Mouse (Mus musculus) heart, embryonic 13.5 days (tissue): ENCODE measurements around the gene Tnfrsf1b. TPM values are rescaled to one million over a fixed set of nuclear protein-coding genes. Genes with fewer than 3 reads are reported as not detected.

ENCODE experiments used
- ATAC-seq: fragments of 200-750 bp; cut with Nextera tagmentation; 2 replicates; pipeline ENCODE4 v1.8.0; 2017; ENCODE audit warnings: moderate TSS enrichment; ENCODE audit not compliant: insufficient number of reproducible peaks, low FRiP score, low TSS enrichment; ENCODE audit errors: extremely low read depth
- H3K27ac ChIP-seq: fragments of 300-500 bp; sonication (generic); replicated peaks from 2 replicates; pipeline ENCODE4 v1.5.1; 2015; ENCODE audit warnings: moderate library complexity, mild to moderate bottlenecking, inconsistent platforms
- H3K27me3 ChIP-seq: fragments of 300-500 bp; sonication (generic); replicated peaks from 2 replicates; pipeline ENCODE4 v1.6.1; 2015; ENCODE audit warnings: mild to moderate bottlenecking, inconsistent platforms
- H3K36me3 ChIP-seq: fragments of 300-500 bp; sonication (generic); 2 replicates; pipeline ENCODE4 v1.6.1; 2015; ENCODE audit warnings: mild to moderate bottlenecking, inconsistent platforms
- H3K4me1 ChIP-seq: fragments of 300-500 bp; sonication (generic); 2 replicates; pipeline ENCODE4 v1.6.1; 2015; ENCODE audit warnings: inconsistent platforms
- H3K4me2 ChIP-seq: fragments of 300-500 bp; sonication (generic); 2 replicates; pipeline ENCODE4 v1.6.1; 2015; ENCODE audit warnings: inconsistent platforms, mild to moderate bottlenecking, moderate library complexity
- H3K4me3 ChIP-seq: fragments of 300-500 bp; sonication (generic); 2 replicates; pipeline ENCODE4 v1.5.1; 2015; ENCODE audit warnings: moderate library complexity, mild to moderate bottlenecking, inconsistent platforms
- H3K9ac ChIP-seq: fragments of 300-500 bp; sonication (generic); 2 replicates; pipeline ENCODE4 v1.6.1; 2015; ENCODE audit warnings: inconsistent platforms, mild to moderate bottlenecking, moderate library complexity
- H3K9me3 ChIP-seq: fragments of 300-500 bp; sonication (generic); 2 replicates; pipeline ENCODE4 v1.6.1; 2016; ENCODE audit warnings: inconsistent platforms
- WGBS: fragments of 180-500 bp; shearing (Covaris S2); methylation state at CpG from one replicate; pipeline ENCODE4 v1.1.7; 2015; ENCODE audit warnings: mixed read lengths; 5-methylcytosine and 5-hydroxymethylcytosine counted together
- polyA plus RNA-seq: library from polyadenylated mRNA; unstranded; fragments of >200 nt; fragmentation: Nextera tagmentation; extraction: Ambion mirVana; gene quantifications from 2 replicates; pipeline ENCODE4 v1.2.1, GENCODE M21; 2015

Gene Tnfrsf1b
- polyA plus RNA-seq, 1 experiment from 2014 or later: 2.7 TPM

DNA sequence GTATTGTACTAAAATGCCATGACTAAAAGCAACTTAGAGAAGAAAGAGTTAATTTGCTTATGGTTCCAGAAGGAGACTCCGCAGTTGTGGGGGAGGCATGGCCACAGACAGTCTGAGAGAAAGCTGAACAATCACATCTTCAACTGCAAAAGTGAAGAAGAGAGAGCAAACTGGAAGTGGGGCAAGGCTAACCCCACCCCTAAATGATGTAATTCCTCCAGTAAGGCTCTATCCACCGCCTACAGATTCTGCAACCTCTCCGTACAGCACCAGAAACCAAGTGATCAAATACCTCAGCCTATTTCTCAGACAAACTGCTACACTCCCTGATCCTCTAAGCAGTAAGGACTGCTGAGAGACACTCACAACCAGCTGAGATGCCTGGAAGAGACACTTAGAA lies 45.2 kb downstream of the Tnfrsf1b start:
- Histone ChIP-seq H3K4me2 (no peak overlapping the region), H3K4me3 (no peak overlapping the region), H3K9ac (no peak overlapping the region), H3K27ac (no peak overlapping the region; the same call in 1 of the 2 replicates), H3K27me3 (no peaks in the 10 kb centered on the region), H3K9me3 (no peaks in the 10 kb centered on the region), H3K4me1 (peaks cover 17% of the 10 kb centered on the region), H3K36me3 (no peaks in the 10 kb centered on the region)
- ATAC-seq: no peak
- WGBS: 56% methylated on average over 3 of the region's 3 CpGs

DNA sequence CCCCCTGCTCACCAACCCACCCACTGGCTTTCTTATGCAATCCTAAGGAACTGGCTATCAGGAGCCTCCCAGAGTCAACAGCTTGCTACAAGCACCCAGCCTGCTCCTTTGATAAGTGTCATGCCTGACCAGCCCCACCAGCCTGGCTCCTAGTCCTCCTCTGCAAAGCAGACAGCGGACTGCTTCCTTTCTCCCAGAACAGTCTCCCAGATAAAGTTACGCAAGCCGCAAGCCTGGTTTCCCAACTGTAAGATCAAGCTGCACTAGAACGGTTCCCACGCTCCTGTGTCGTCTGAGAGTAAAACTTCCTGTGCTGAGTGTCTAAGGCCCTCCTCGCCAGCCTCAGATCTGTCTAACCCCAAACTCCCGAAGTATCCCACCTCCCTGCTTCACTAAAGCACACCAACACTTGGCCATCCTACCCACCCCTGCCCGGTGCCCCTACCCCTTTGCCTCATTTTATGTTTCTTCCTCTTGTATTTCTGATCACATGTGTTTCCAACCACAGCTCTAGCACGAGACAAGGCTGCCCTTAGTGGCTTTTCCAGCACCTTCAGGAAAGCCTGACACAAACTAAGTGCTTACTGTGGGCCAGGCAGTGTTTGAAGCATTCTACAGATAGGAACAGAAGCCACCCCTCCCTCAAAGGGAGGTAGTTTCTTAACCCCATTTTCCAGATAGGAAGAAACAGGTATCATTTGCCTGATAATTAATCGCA lies 46.5 kb downstream of the Tnfrsf1b start:
- peak overlapping the region; percentile 4; the same call in 1 of the 2 replicates for H3K9ac ChIP-seq
- 17% methylated on average over 11 of the region's 11 CpGs for WGBS
- peak overlapping the region; percentile 66 for H3K27ac ChIP-seq
- ATAC-seq: no peak
- H3K4me1 ChIP-seq: peaks cover 18% of the 10 kb centered on the region
- no peaks in the 10 kb centered on the region for H3K27me3 ChIP-seq
- no peaks in the 10 kb centered on the region for H3K9me3 ChIP-seq
- H3K36me3 ChIP-seq: no peaks in the 10 kb centered on the region
- H3K4me3 ChIP-seq: no peak overlapping the region
- peak overlapping the region; percentile 40 for H3K4me2 ChIP-seq

DNA sequence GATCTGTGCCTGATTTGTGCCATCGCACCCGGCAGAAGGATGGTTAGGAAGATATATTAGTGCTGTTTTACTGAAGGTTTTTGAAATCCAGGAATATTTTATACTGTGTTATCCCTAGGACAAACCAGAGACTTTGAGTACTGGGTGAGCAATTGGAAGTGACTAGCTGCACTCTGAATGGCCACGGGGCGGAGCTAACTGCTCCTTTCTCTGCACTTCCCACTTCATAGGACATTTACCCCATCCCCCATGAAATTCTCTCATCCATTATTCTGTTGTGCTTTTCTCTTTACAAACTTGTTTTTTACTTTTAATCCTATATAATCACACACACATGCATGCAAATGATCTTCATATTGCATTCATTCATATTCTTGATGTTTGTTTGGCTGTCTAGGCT lies 50.1 kb downstream of the Tnfrsf1b start:
- Histone ChIP-seq H3K4me2 (no peak overlapping the region), H3K36me3 (no peaks in the 10 kb centered on the region), H3K4me1 (peaks cover 39% of the 10 kb centered on the region), H3K9ac (no peak overlapping the region), H3K9me3 (no peaks in the 10 kb centered on the region), H3K27ac (no peak overlapping the region), H3K27me3 (no peaks in the 10 kb centered on the region), H3K4me3 (no peak overlapping the region)
- WGBS: 79% methylated on average over 4 of the region's 4 CpGs
- ATAC-seq: no peak

DNA sequence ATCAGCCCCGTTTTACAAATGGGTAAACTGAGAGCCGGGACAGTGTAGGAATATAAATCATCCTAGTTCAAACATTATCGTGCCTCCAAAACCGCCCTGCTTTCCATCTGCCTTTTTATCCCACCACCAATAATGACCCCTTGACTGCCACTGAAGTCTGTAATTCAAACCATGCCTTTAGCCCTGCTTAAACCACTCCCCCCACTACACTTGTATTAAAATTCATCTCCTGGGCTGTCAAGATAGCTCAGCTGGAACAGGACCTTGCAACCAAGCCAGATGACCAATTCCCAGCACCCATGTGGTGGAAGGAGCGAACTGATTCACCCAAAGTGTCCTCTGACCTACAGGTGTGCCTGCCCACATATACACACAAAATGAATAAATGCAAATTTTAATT lies 51.5 kb downstream of the Tnfrsf1b start:
- 18% methylated on average over 5 of the region's 5 CpGs for WGBS
- Histone ChIP-seq H3K4me2 (peak overlapping the region; percentile 29), H3K9me3 (no peaks in the 10 kb centered on the region), H3K27me3 (no peaks in the 10 kb centered on the region), H3K9ac (peak overlapping the region; percentile 13; the same call in 1 of the 2 replicates), H3K27ac (no peak overlapping the region), H3K4me1 (peaks cover 31% of the 10 kb centered on the region), H3K36me3 (peaks cover 10% of the 10 kb centered on the region), H3K4me3 (peak overlapping the region; percentile 99)
- no peak for ATAC-seq

DNA sequence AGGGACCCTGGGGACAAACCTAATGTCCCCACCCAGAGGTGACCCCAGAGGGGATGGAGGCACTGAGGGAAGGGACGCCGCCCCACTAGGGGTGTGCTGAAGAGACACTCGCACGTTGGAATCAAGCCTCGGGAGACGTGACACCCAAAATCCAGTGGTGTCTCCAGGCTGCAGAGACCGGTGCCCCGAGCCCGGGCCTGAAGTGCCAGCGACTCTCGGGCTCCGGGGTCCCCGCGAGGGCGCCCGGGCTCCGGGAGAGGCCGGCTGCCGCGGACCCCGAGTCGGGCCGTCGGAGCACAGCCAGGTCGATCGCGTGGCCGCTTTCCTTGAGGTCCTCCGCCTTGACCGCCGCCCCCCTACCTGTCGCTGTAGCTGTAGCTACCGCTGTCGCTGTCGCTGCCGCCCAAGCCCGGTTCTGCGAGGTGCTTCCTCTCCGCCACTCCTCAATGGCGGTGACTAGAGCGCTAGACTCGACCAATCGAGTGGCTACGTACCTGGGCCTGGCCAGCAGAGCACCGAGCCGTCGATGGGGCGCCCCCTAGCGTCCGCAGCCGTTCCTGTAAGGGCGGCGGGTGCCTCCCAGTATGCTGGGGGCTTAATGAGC lies 52.0 kb downstream of the Tnfrsf1b start, which contains the start of gene Vps13d:
Vps13d (minus strand) TSS at position 447 of the 604 bp plus-strand sequence.
- Histone ChIP-seq H3K9me3 (no peaks in the 10 kb centered on the region), H3K27me3 (no peaks in the 10 kb centered on the region), H3K4me1 (peaks cover 27% of the 10 kb centered on the region), H3K4me3 (peak within 1 kb of the TSS; percentile 99), H3K36me3 (peaks cover 15% of the 10 kb centered on the region), H3K4me2 (peak within 1 kb of the TSS; percentile 88), H3K27ac (peak within 1 kb of the TSS; percentile 95), H3K9ac (peak within 1 kb of the TSS; percentile 95)
- peak; percentile 75 for ATAC-seq
- WGBS: under 1% methylated on average over 51 of the region's 53 CpGs

DNA sequence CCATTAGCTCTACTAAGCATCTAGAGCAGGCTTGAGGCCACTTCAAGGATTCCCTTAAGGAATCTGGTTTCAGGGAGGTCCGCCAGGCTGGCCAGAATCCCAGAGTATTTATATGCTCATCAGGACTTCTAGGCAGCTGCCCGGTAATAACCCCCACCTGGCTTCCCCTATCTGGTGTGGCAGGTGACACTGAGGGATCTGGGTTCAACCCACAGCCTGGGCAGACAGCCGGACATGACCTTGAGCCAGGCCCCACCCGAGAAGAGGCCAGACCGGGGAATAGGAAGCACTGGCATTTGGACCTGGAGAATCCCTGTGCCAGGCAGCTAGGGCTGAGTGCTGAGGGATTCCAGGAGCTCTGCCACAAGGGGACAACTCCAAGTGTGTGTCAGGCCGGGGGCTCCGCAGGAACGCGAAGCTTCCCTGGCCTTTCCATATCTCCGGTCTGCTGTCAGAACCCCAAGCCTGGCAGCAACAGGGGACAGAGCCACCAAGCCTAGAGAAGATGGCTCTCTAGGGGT lies 52.6 kb downstream of the Tnfrsf1b start:
- Histone ChIP-seq H3K27me3 (no peaks in the 10 kb centered on the region), H3K9me3 (no peaks in the 10 kb centered on the region), H3K27ac (peak overlapping the region; percentile 95), H3K4me3 (peak overlapping the region; percentile 99), H3K36me3 (peaks cover 21% of the 10 kb centered on the region), H3K4me1 (peaks cover 22% of the 10 kb centered on the region), H3K4me2 (peak overlapping the region; percentile 88), H3K9ac (peak overlapping the region; percentile 95)
- under 1% methylated on average over 10 of the region's 10 CpGs for WGBS
- peak; percentile 20; the same call in 1 of the 2 replicates for ATAC-seq

GRCm38 (mm10) chr4:145193406-145193805 lies 53.3 kb downstream of the Tnfrsf1b start:
- peak overlapping the region; percentile 95 for H3K27ac ChIP-seq
- peak overlapping the region; percentile 88 for H3K4me2 ChIP-seq
- H3K36me3 ChIP-seq: peaks cover 26% of the 10 kb centered on the region
- H3K4me1 ChIP-seq: peaks cover 22% of the 10 kb centered on the region
- WGBS: 39% methylated on average over 3 of the region's 3 CpGs
- H3K4me3 ChIP-seq: peak overlapping the region; percentile 99
- H3K27me3 ChIP-seq: no peaks in the 10 kb centered on the region
- H3K9me3 ChIP-seq: no peaks in the 10 kb centered on the region
- peak overlapping the region; percentile 95 for H3K9ac ChIP-seq
- no peak for ATAC-seq

- H3K9me3 ChIP-seq: no peaks in the 10 kb centered on the region
- H3K4me3 ChIP-seq: no peak overlapping the region
- H3K36me3 ChIP-seq: peaks cover 33% of the 10 kb centered on the region
- H3K27me3 ChIP-seq: no peaks in the 10 kb centered on the region
- H3K4me1 ChIP-seq: peaks cover 22% of the 10 kb centered on the region
- H3K4me2 ChIP-seq: peak overlapping the region; percentile 88
- H3K27ac ChIP-seq: no peak overlapping the region
- H3K9ac ChIP-seq: peak overlapping the region; percentile 95; the same call in 1 of the 2 replicates
- no peak for ATAC-seq
Measured at GRCm38 (mm10) chr4:145192686-145193085, 54.0 kb downstream of the Tnfrsf1b start.

DNA sequence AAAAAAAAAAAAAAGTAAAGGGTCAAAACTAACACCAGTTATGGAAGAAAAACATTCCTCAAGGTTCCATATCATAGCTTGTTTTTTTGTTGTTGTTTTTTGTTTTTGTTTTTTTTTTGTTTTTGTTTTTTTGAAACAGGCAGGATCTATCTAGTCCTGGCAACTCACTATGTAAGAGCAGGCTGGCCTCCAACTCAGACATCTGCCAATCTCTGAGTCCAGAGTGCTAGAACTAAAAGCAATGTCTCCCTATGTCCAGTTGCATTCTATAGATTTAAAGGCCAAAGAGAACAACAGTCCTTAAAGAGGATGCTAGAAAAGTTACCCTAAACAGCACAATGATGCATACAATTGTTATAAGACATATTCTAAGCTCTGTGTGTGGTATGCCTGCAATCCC lies 58.1 kb downstream of the Tnfrsf1b start:
- Histone ChIP-seq H3K36me3 (peaks cover 70% of the 10 kb centered on the region), H3K4me1 (peaks cover 21% of the 10 kb centered on the region), H3K27me3 (no peaks in the 10 kb centered on the region), H3K9me3 (no peaks in the 10 kb centered on the region), H3K27ac (no peak overlapping the region), H3K9ac (no peak overlapping the region), H3K4me3 (no peak overlapping the region), H3K4me2 (no peak overlapping the region)
- ATAC-seq: no peak

GRCm38 (mm10) chr4:145187619-145188018 lies 59.1 kb downstream of the Tnfrsf1b start:
- ATAC-seq: no peak
- no peak overlapping the region for H3K4me2 ChIP-seq
- H3K27me3 ChIP-seq: no peaks in the 10 kb centered on the region
- peaks cover 12% of the 10 kb centered on the region for H3K4me1 ChIP-seq
- peaks cover 77% of the 10 kb centered on the region for H3K36me3 ChIP-seq
- WGBS: 70% methylated on average over 2 of the region's 2 CpGs
- H3K27ac ChIP-seq: no peak overlapping the region
- no peaks in the 10 kb centered on the region for H3K9me3 ChIP-seq
- no peak overlapping the region for H3K4me3 ChIP-seq
- H3K9ac ChIP-seq: no peak overlapping the region

- Histone ChIP-seq H3K4me3 (no peak overlapping the region), H3K36me3 (peaks cover 91% of the 10 kb centered on the region), H3K27ac (no peak overlapping the region), H3K27me3 (no peaks in the 10 kb centered on the region), H3K9ac (no peak overlapping the region), H3K4me1 (no peaks in the 10 kb centered on the region), H3K9me3 (no peaks in the 10 kb centered on the region), H3K4me2 (no peak overlapping the region)
- 94% methylated on average over 5 of the region's 5 CpGs for WGBS
- no peak for ATAC-seq
Measured at GRCm38 (mm10) chr4:145178918-145179549, 67.6 kb downstream of the Tnfrsf1b start.
